Mouse (Mus musculus): ENCODE data around the gene Rab3gap2.

Rab3gap2 gene

DNA sequence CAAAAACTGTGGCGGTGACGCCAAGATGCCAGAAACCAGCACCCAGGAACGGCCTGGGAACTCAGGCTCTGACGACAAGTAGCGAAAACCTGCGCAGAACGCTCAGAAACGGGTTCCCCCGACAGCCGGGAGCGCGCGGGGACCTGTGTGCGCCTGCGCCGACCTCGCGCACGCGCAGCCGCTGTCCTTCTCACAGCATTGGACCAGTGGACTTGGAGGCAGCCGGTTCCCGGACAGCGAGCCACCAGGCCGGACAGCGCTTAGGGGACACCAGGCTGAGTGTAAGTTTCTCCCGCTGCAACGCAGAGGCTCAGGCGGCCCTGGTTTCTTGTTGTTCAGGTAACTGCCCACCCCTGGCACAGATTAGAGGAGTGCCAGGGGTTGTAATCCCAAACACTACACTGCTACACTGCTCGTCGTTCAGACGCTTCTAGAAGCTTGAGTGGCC, 128.1 kb downstream of the Rab3gap2 start, which contains the start of gene Bpnt1:
TSS of gene Bpnt1 (plus strand) at position 167 of the 448 bp plus-strand sequence.
- DNase-seq (ENCODE audit: low read depth), result peak; percentile 66

DNA sequence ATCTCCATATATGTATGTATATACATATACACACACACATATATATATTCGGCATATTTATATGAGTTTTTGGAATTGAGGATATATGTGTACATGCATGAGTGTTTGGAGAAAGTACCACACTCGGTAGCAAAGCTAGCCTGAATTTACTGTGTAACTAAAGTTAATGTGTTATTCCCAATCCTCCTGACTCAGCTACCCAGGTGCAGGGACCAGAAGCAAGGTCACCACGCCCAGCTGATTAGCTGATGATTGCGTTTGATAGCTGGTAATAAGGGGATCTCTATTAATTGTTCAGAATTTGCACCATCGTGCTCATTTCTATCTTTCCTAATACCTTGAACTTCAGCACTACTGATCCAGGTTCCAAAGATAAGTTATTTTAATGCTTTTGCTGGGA, 129.7 kb downstream of the Rab3gap2 start:
- no peak for DNase-seq (ENCODE audit: low read depth)

DNA sequence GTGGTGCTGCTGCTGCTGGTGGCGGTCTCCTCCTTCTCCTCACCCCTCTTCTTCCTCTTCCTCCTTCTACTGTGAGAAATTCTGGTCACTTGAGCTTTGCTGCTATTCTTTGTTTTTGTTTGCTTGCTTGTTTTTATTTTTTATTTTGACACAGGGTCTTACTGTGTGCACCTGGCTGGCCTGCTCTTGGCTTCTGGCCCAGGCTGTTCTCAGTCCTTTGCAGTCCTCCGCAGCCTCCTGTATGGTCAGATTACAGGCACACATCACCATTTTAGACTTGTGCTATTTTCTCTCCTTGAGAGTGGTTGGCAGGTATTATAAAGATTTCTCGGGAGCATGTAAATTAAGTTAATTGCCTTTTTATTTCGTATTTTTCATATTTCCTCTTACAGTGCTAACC, 130.2 kb downstream of the Rab3gap2 start:
- DNase-seq (ENCODE audit: low read depth), result no peak

DNA sequence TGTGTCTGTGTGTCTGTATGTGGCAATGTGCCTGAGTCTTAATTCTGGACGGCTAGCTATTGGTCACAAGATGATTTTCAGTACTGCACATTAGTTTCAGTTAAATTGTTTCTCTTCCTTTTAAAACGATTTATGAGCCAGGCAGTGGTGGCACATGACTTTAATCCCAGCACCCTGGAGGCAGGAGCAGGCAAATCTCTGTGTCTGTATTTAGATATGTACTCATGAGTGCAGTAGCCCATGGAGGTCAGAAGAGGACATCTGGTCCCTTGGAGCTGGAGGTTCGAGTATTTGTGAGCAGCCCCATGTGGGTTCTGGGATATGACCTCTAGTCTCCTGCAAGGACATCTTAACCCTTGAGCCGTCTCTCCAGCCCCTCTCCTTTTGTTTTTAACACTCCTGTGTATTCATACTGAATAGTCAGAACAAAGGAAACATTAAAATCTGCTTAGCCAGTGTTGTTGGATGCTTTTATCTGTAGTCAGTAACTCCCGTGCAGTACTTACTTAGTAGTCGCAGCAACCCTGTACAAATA, 131.4 kb downstream of the Rab3gap2 start:
- no peak for DNase-seq (ENCODE audit: low read depth)
